Mouse (Mus musculus): ENCODE measurements around the gene Chrnd.

Gene Chrnd

DNA sequence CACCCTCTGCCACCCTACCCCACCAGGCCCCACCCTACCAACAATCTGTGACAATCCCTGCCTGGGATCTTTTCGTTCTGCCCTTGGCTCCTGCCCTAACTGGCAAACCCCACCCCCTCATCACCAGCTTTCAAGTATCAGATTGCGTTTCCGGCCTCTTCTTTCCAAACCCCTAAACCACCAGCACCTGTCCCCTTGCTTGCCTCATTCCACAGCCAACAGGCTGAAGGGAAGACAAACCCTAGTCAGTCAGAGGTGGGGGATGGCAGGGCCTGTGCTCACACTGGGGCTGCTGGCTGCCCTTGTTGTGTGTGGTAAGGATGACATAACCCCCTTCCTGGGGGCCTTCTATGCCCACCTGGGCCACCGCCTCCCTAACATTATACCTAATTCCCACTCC lies at the start of gene Chrnd:
Chrnd (plus strand) TSS at position 179 of the 400 bp plus-strand sequence.
- no peak for DNase-seq (ENCODE audit: low read depth in 1 of 2, low spot score in 2 of 2)

GRCm38 (mm10) chr1:87141550-87141949 lies 48.9 kb upstream of the Chrnd start:
- no peak for DNase-seq (ENCODE audit: low read depth in 1 of 2, low spot score in 2 of 2)

DNA sequence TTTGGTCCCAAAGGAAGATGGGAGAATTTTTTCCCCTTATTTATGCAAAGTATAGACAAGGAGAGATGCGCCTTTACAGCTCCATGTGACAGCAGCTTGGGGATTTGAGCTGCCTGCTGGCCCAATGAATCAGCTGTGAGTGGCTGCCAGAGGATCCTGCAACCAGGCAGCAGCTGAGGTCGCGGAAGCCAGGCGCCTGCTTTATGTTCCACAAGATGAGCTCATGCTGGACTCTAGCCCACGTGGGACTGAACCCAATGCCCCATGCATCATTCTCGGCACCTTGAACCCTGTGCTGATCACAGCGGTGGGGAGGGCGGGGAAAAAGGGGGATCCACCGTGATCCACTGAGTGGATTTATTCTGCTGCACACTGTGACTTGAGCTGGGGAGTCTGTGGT lies 48.0 kb upstream of the Chrnd start:
- no peak for DNase-seq (ENCODE audit: low read depth in 1 of 2, low spot score in 2 of 2)

GRCm38 (mm10) chr1:87143141-87143540 lies 47.3 kb upstream of the Chrnd start:
- DNase-seq (ENCODE audit: low read depth in 1 of 2, low spot score in 2 of 2) = no peak

DNA sequence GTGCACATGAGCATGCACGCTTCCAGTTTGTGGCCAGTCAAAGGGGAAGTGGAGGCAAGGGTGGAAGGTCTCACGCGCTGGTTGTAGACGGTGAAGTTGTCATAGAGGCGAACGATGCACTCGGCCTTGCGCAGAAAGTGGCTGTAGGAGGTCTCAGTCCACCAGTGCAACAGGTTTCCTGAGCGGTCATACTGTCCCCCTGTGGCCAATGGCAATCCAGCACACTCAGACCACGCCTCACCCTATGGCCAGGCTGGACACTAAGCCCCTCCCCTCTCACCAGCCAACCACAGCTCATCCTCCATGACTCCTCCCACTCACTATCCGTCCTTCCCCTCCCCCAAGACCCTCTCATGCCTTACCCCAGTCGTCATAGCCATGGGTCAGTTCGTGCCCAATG lies 41.0 kb upstream of the Chrnd start:
- DNase-seq (ENCODE audit: low read depth in 1 of 2, low spot score in 2 of 2) = no peak

- DNase-seq (ENCODE audit: low read depth in 1 of 2, low spot score in 2 of 2) = no peak
These were observed 39.1 kb upstream of the Chrnd start for GRCm38 (mm10) chr1:87151286-87151685.

DNA sequence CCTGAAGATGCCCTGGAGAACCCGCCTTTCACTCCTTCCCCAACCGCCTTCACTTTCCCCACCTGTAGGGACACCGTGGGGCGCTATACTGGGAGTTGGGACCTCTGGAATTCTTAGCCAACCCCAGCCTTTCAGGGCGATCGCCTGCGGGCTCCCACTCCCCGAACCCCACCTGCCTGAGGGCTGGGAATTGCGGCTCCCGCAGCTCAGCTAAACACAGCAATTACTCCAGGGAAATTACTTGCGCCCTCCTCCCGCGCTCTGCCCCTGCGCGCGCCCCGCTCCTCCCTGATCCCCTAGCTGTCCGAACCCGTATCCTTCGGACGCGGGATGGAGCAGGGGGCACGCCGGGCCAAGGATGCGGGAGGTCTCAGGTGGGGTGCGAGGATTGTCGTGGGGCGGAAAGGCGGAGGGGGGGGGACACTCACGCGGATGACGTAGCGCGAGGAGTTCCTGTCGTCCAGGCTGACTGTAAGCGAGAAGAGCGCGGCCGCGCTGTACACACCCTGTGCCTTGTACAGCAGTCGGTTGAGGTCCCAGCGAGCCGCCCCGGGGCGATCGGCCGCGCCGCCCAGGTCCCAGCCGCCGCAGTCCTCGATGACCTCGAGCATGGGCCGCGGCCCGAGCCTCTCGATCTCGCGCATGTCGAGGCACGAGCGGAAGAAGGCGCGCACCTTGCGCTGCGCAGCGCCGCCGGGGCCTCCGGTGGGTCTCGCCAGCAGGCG lies 36.5 kb upstream of the Chrnd start:
- DNase-seq (ENCODE audit: low read depth in 1 of 2, low spot score in 2 of 2) = no peak

DNA sequence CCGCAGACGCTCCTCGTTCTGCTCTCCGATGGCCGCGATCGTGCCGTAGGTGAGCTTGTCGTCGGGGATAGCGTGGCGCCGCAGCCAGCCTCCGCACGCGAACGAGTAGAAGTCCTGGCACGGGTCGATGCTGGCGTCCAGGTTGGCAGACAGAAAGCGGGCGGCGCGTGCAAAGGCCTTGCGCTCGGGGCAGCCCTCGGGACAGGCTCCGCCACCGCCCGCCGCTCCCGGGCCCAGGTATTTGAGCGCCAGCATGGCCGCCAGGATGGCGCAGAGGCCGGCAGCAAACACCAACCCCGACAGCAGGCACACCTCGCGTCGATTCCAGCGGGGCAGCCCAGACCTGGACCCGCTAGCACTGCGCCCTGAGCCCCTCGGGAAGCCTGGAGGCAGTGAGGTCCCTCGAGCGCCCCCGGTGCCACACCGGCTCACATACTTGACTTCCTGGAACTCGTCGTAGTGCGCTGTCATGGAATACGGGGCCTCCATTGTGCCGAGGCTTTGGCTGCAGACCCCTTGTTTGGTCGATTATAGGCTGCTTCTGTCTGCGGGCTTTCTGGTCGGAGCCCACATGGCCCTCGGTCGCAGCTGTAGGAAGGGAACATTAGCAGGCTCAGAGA lies 35.8 kb upstream of the Chrnd start:
- no peak for DNase-seq (ENCODE audit: low read depth in 1 of 2, low spot score in 2 of 2)

DNA sequence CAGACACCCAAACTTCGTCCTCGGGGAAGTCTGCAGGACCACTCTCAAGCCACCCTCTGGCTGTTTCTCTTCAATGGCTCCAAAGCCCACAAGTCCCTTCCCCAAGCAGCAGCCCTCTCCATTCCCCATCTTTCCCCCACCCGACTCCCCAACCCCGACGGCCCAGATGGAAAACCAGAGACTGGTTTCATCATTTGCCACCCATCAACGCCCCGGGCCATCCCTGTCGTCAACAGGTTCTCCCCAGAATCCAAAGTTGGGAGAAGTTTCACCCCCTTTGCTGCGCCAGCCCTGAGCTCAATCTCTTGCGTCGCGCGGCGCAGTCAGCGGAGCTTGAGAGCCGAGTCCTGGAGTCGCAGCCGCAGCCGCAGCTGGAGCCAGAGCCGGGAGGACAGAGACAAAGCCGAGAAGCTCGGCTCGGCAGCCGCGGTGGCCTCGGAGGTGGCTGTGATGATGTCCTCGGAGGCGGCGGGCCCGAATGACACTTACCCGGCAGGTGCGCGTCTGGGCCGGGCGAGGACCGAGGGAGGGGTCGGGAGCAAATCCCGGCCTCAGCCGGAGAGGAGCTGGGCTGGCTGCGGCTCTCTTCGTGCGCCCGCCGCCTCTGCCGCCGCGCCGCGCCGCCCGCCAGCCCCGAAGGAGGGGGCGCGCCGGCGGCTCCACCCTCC lies 34.7 kb upstream of the Chrnd start:
- no peak for DNase-seq (ENCODE audit: low read depth in 1 of 2, low spot score in 2 of 2)

GRCm38 (mm10) chr1:87156199-87156587 lies 34.2 kb upstream of the Chrnd start, which contains the start of gene Ecel1:
TSS of gene Ecel1 (minus strand) at chr1:87156521.
- no peak for DNase-seq (ENCODE audit: low read depth in 1 of 2, low spot score in 2 of 2)

- no peak for DNase-seq (ENCODE audit: low read depth in 1 of 2, low spot score in 2 of 2)
These were observed 31.0 kb upstream of the Chrnd start for GRCm38 (mm10) chr1:87159396-87159795.

GRCm38 (mm10) chr1:87164164-87164795 lies 26.1 kb upstream of the Chrnd start:
- DNase-seq (ENCODE audit: low read depth in 1 of 2, low spot score in 2 of 2) = no peak

DNA sequence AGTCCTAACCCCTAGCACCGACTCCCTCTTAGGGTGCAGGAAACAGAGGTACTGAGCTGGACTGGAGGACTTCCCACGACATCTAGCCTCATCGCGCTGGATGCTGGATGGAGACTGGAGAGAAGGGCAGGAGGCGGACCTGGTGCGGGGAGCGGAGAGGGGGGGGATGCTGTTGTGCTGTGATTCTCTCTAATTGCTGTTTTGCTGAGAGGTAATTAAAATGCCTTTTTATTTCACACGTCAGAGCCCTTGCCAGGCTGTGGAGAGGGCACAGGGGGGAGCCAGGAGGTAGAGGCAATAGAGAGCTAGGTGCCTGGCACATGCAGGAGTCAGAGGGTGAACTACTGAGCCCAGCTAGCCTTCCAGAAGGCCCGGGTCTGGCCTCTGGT lies 25.6 kb upstream of the Chrnd start:
- DNase-seq (ENCODE audit: low read depth in 1 of 2, low spot score in 2 of 2) = no peak

GRCm38 (mm10) chr1:87170458-87170857 lies 19.9 kb upstream of the Chrnd start:
- no peak for DNase-seq (ENCODE audit: low read depth in 1 of 2, low spot score in 2 of 2)

DNA sequence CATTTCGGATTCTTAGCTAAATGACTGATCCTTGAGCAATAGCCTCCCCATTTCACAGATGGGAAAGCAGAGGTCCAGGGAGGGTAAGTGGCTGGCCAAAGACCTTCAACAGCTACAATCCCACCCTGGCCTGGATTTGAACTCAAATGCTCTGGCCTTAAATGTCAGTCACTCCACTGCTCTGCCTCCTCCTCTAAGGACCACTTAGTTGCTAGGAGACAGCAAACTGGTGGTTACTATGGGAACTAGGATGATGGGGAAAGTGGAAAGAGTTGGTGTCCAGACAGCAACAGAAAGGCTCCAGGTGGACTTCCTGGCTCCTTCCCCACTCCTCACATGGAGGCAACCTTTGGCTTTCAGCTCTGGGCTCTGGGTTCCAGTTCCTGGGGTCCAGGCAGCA lies 19.1 kb upstream of the Chrnd start:
- DNase-seq (ENCODE audit: low read depth in 1 of 2, low spot score in 2 of 2) = no peak

GRCm38 (mm10) chr1:87172316-87172715 lies 18.1 kb upstream of the Chrnd start:
- DNase-seq (ENCODE audit: low read depth in 1 of 2, low spot score in 2 of 2) = no peak

- peak in 1 of 2 experiments; percentile 48 for DNase-seq (ENCODE audit: low read depth in 1 of 2, low spot score in 2 of 2)
These were observed 16.1 kb upstream of the Chrnd start for GRCm38 (mm10) chr1:87174006-87174955.

- no peak for DNase-seq (ENCODE audit: low read depth in 1 of 2, low spot score in 2 of 2)
These were observed 14.5 kb upstream of the Chrnd start for GRCm38 (mm10) chr1:87175852-87176292.

DNA sequence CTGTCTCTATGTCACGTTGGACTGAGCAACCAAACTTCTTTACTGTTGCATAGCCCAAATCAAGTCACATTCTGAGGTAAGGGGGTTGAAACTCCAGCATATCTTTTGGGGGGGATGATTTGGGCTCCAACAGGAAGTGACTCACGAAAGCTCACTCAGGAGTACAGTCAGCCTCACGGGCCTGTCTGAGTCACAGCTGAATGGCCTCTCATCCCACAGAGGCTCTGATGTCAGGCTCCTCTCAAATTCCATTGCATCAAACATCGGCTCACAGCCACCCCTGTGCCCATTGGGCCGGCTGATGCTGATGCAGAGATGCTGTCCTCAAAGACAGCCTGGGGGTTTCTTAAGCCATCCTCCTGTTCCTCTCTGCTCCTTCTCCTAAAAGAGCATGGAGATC lies 9.5 kb upstream of the Chrnd start:
- DNase-seq (ENCODE audit: low read depth in 1 of 2, low spot score in 2 of 2) = no peak

GRCm38 (mm10) chr1:87183013-87183412 lies 7.4 kb upstream of the Chrnd start, which contains the start of gene Prss56:
TSS of gene Prss56 (plus strand) at chr1:87183313.
- DNase-seq (ENCODE audit: low read depth in 1 of 2, low spot score in 2 of 2) = no peak
